Mouse (Mus musculus): Measurements from ENCODE around the gene Tmem260. TPM values are rescaled to one million over a fixed set of nuclear protein-coding genes. Genes with fewer than 3 reads are reported as not detected.
"Not testable (repeated sequence)": the region's sequence is repeated elsewhere in the genome, so short reads cannot be mapped to it uniquely, and the experiment has no call there.

Tmem260 gene
- total RNA-seq, 2 experiments from 2014 or later: 8.4 to 10.3 TPM

GRCm38 (mm10) chr14:48475370-48475769 is 29.4 kb downstream of the Tmem260 start:
- no peak for DNase-seq (ENCODE audit: low spot score)
- intact Hi-C loops (cut with DNase I): no loop called here

DNA sequence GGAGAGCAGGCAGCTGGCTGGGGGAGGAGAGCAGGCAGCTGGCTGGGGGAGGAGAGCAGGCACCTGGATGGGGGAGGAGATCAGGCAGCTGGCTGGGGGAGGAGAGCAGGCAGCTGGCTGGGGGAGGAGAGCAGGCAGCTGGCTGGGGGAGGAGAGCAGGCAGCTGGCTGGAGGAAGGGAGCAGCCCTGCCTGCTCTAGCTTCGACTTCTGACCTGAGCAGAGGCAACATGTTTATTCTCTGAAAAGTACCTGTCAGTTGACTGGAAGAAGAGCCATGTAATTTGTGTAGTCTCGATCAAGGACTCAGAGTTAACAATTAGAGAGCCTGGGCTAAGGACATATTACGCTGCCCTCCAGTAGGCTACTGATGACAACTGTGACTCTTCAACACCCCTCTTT is 29.9 kb downstream of the Tmem260 start:
- intact Hi-C loops (cut with DNase I); DNase-seq (ENCODE audit: low spot score): not testable (repeated sequence)

GRCm38 (mm10) chr14:48476278-48476677 is 30.4 kb downstream of the Tmem260 start:
- intact Hi-C loops (cut with DNase I): no loop called here
- no peak for DNase-seq (ENCODE audit: low spot score)

DNA sequence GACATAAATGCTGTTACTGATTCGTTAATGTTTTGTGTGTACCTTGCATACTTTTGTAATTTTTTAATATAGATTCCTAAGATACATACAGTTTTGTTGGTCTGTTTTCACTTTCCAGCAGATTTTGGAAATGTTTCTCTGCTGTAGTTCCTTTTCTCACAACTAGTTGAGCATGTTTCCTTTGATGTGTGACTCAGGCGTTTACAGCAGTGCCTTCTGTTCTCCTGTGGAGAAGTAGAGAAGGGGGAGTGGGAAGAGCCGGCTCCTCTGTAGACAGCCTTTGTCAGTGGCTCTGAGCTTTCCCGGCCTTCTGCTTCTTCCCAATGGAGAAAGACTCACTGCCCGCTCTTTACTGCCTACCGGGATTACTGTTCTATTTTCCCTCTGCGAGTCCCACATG is 35.7 kb downstream of the Tmem260 start:
- intact Hi-C loops (cut with DNase I): no loop called here

GRCm38 (mm10) chr14:48482762-48483161 is 36.8 kb downstream of the Tmem260 start:
- intact Hi-C loops (cut with DNase I): no loop called here
- no peak for DNase-seq (ENCODE audit: low spot score)

More for the DNA sequence above, 35.7 kb downstream of the Tmem260 start:
- no peak for DNase-seq (ENCODE audit: low spot score)

- DNase-seq (ENCODE audit: low spot score): no peak
- intact Hi-C loops (cut with DNase I): loop anchor here (2.0 to 5.0 kb wide), 2 partner anchors 47 to 123 kb away; partner anchors contain the start of gene Tmem260
Measured at GRCm38 (mm10) chr14:48493896-48494295, 48.0 kb downstream of the Tmem260 start.

DNA sequence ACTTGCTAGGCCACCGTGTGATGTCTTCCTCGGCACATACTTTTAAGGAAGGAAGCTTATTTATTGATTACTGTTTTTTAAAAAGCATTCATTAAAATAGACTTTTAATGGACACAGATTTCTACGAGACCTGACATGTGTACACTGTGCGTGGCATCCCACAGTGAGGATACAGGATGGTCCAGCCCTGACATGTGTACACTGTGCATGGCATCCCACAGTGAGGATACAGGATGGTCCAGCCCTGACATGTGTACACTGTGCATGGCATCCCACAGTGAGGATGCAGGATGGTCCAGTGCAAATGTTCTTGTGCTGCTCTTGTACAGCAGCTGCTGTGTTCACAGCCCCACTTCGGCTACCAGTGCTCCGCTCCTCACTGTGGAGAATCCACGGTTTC is 56.6 kb downstream of the Tmem260 start:
- intact Hi-C loops (cut with DNase I): no loop called here
- no peak for DNase-seq (ENCODE audit: low spot score)

DNA sequence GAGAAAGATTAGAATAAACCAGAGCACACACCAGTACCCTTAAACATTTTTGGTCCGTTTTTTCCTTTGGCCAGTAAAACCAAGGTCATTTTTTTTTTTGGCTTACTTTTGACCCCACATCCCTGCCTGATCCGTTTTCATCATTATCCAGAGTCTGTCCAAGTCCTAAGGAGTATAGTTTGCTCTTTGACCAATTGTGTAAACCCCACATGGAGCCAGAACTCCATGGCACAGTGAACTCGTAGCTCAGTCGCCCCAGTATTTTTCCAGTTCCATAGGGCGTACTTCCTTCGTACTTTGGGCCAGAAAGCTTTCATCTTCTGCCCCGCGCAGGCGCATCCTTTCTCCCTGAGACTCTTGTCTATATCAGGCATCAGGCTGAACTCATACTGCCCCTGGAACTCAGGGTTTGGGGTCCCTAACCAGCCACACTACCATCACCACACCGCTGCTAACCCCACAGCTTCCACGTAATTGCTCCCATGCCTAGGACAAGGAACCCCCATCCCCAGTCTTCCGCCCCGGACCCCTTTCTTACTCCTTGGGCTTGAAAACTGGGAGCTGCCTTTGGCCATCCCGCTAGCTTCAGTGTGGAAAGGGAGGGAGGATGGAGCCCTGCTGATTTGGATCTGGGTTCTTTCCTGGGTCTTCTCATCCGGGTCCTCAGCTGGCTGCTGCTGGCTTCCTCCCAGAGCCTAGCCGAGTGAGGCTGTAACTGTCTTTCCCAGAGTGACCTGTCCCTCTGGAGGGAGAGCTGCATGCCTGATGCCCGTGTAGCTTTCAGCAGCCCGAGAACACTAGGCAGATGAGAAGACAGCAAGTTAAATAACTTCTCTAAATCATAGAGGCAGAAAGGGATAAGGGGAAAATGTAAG is 58.0 kb downstream of the Tmem260 start:
- intact Hi-C loops (cut with DNase I): no loop called here
- no peak for DNase-seq (ENCODE audit: low spot score)

GRCm38 (mm10) chr14:48504566-48504950 is 58.6 kb downstream of the Tmem260 start:
- DNase-seq (ENCODE audit: low spot score): no peak
- intact Hi-C loops (cut with DNase I): no loop called here

DNA sequence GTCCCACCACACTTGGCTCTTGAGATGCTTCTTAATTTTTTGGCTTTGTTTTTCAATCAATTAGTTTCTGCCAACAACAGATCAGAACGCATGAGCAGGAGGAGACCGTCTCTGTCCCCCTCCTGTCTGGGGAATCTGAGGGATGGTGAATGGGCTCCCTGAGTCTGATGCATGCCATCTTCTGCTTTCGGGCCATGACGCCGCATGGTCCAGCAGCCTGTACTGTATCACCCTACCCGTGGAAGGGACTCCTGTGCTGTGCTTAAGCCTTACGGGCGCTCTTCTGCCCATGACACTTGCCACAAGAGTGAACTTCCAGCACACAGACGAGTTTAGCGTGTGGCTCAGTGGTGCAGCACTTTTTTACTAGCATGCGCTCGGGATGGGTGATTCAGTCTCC is 59.7 kb downstream of the Tmem260 start:
- DNase-seq (ENCODE audit: low spot score): no peak
- intact Hi-C loops (cut with DNase I): no loop called here

DNA sequence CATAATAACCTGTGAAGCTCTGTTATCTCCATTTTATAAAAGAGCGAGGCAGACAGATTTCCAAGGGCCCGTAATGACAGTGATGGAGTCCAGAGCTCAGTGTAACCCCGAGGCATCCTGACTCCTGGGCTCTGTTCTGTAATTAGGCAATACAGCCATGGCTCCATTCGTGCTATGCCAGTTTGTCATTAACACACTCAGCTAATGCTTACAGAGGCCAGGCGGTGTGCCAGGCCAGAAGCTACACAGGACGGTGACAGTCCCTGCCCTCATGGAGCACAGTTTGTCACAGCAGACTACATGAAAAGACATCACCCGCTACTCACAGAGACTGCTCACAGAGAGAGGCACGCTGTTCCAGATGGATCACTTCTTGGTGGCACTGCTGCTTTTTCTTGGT is 61.5 kb downstream of the Tmem260 start:
- DNase-seq (ENCODE audit: low spot score): no peak
- intact Hi-C loops (cut with DNase I): no loop called here

GRCm38 (mm10) chr14:48509131-48509530 is 63.2 kb downstream of the Tmem260 start:
- DNase-seq (ENCODE audit: low spot score): no peak
- intact Hi-C loops (cut with DNase I): no loop called here

DNA sequence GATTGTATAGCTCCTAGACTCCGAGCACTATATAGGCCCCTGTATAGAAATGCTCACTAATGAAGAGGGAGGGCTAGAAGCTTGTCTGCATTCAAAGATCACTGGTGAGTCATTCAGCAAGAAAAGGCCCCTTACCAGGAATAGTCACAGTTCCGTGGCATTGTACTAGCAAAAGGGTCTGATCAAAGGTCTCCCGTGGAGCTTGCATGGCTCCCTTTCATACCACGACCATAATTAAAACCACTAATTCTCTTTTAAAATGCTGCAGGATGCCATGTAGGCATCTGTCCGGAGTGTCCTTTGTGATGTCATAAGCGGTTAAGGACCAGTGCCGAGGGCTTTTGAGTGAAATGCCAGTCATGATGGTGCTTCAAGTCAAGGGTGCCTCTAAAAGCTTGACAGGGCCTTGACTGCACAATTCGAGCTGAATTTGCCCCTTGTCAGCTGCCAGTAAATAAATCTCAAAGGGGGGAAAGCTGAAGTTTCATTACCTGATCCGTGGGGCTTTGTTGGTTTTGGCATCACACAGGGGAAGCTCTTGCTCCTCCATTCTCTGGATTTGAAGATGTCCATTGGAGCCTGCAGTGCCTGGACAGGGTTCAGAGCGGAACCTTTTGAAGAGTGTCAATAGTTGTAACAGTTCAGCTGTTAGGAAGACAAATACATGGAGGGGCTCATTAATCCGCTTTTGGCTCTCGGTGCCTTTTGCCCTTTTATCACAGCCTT is 67.3 kb downstream of the Tmem260 start:
- intact Hi-C loops (cut with DNase I): no loop called here
- DNase-seq (ENCODE audit: low spot score): no peak

GRCm38 (mm10) chr14:48513824-48514493 is 68.0 kb downstream of the Tmem260 start:
- intact Hi-C loops (cut with DNase I): no loop called here

DNA sequence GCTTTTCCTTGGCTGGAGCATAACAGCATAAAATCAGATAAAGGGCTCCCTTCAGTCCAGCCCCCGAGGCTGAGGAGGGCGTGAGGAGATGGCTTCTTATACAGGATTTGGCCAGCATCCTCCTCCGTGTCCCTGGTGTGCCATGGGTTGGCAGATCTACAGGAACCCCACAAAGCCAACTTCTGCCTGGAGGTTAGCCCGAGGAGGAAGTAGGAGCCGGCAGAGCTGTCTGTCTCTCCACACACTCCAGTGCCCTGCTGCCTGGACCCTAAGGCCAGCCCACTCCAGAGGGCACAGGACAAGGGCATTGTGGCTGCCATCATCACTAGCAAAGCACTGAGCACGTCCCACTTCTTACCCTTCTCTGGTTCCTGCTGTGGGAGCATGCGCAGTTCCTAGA is 68.7 kb downstream of the Tmem260 start:
- intact Hi-C loops (cut with DNase I): no loop called here
- DNase-seq (ENCODE audit: low spot score): no peak

More at GRCm38 (mm10) chr14:48513824-48514493, 68.0 kb downstream of the Tmem260 start:
- no peak for DNase-seq (ENCODE audit: low spot score)

DNA sequence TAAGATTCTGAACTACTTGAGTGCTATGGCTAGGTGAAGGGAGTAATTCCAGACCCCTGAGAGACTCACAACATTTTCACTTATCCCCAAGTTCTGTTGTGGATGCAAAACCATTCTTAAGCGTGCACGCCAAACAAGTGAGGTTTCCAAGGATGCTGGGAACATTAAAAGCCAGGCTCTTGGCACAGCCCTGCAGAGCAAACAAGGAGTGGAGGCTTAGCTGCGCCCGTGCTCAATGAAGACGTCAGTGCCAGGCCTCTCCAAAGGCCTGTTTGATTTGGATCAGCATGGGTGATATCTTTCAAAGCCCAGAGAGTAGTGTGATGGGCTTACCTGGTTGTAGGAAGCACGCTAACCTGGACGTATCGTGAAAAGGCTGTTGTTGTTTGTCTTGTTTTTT is 69.6 kb downstream of the Tmem260 start:
- intact Hi-C loops (cut with DNase I): no loop called here
- DNase-seq (ENCODE audit: low spot score): no peak

GRCm38 (mm10) chr14:48523361-48523760 is 77.4 kb downstream of the Tmem260 start:
- intact Hi-C loops (cut with DNase I): loop anchor here (5.0 kb wide), 2 partner anchors 469 to 594 kb away; no protein-coding TSS in a partner anchor
- no peak for DNase-seq (ENCODE audit: low spot score)

GRCm38 (mm10) chr14:48524135-48524534 is 78.2 kb downstream of the Tmem260 start:
- DNase-seq (ENCODE audit: low spot score): no peak
- intact Hi-C loops (cut with DNase I): loop anchor here (5.0 kb wide), 2 partner anchors 468 to 593 kb away; no protein-coding TSS in a partner anchor

- intact Hi-C loops (cut with DNase I): no loop called here
- DNase-seq (ENCODE audit: low spot score): no peak
Measured at GRCm38 (mm10) chr14:48525055-48525454, 79.1 kb downstream of the Tmem260 start.

DNA sequence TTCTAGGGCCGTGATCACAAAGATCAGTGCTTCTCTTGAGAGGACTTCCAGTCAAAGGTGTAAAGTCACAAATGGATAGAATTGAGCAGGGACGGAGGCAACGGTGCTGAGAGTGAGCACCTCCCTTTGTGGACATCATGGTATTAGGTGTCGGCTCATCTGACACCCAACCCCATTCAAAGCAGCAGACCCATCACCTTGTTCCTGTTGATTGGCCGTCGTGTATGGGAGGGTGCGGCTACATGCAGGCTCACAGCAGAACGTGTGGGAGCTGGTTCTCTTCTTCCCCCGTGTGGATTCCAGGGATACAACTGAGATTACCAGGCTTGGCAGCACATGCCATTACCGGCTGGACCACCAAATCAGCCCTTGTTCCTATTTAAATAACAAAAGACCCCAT is 84.7 kb downstream of the Tmem260 start:
- intact Hi-C loops (cut with DNase I): no loop called here
- no peak for DNase-seq (ENCODE audit: low spot score)
